Mouse (Mus musculus) liver, embryonic 13.5 days (tissue): ENCODE measurements around the gene Sirt1. TPM values are rescaled to one million over a fixed set of nuclear protein-coding genes. Genes with fewer than 3 reads are reported as not detected.
A peak's percentile ranks its signal among the peaks of the same experiment; 100 is the strongest.
"Not testable (repeated sequence)": the region's sequence is repeated elsewhere in the genome, so short reads cannot be mapped to it uniquely, and the experiment has no call there.

ENCODE experiments used
- ATAC-seq: fragments of 200-750 bp; cut with Nextera tagmentation; 2 replicates; pipeline ENCODE4 v1.8.0; 2017; ENCODE audit warnings: low read depth, mild to moderate bottlenecking, moderate number of reproducible peaks, moderate library complexity
- DNase-seq: peaks from one replicate; pipeline ENCODE4 v3.0.0; 2022
- H3K27ac ChIP-seq: fragments of 300-500 bp; sonication (generic); 2 replicates; pipeline ENCODE4 v1.5.1; 2015; ENCODE audit warnings: moderate library complexity, mild to moderate bottlenecking, inconsistent platforms
- H3K27me3 ChIP-seq: fragments of 300-500 bp; sonication (generic); 2 replicates; pipeline ENCODE4 v1.6.1; 2015; ENCODE audit warnings: mild to moderate bottlenecking, inconsistent platforms
- H3K36me3 ChIP-seq: fragments of 300-500 bp; sonication (generic); 2 replicates; pipeline ENCODE4 v1.6.1; 2015; ENCODE audit warnings: mild to moderate bottlenecking, inconsistent platforms
- H3K4me1 ChIP-seq: fragments of 300-500 bp; sonication (generic); replicated peaks from 2 replicates; pipeline ENCODE4 v1.6.1; 2015; ENCODE audit warnings: inconsistent platforms
- H3K4me2 ChIP-seq: fragments of 300-500 bp; sonication (generic); 2 replicates; pipeline ENCODE4 v1.6.1; 2015; ENCODE audit warnings: inconsistent platforms, mild to moderate bottlenecking, moderate library complexity
- H3K4me3 ChIP-seq: fragments of 300-500 bp; sonication (generic); replicated peaks from 2 replicates; pipeline ENCODE4 v1.5.1; 2015; ENCODE audit warnings: mild to moderate bottlenecking, inconsistent platforms
- H3K9ac ChIP-seq: fragments of 300-500 bp; sonication (generic); 2 replicates; pipeline ENCODE4 v1.6.1; 2015; ENCODE audit warnings: mild to moderate bottlenecking, inconsistent platforms
- H3K9me3 ChIP-seq: fragments of 300-500 bp; sonication (generic); replicated peaks from 2 replicates; pipeline ENCODE4 v1.6.1; 2016; ENCODE audit warnings: inconsistent platforms
- WGBS: fragments of 180-500 bp; shearing (Covaris S2); methylation state at CpG from one replicate; pipeline ENCODE4 v1.1.7; 2015; ENCODE audit not compliant: insufficient replicate concordance; 5-methylcytosine and 5-hydroxymethylcytosine counted together
- polyA plus RNA-seq: library from polyadenylated mRNA; unstranded; fragments of >200 nt; fragmentation: Nextera tagmentation; extraction: Ambion mirVana; gene quantifications from 2 replicates; pipeline ENCODE4 v1.2.1, GENCODE M21; 2015

Gene Sirt1
- polyA plus RNA-seq, 1 experiment from 2014 or later = 3.1 TPM

- not testable (repeated sequence) for H3K27me3 ChIP-seq, ATAC-seq, H3K36me3 ChIP-seq, H3K4me2 ChIP-seq, H3K27ac ChIP-seq, H3K9ac ChIP-seq, H3K4me3 ChIP-seq, H3K4me1 ChIP-seq, DNase-seq, H3K9me3 ChIP-seq
- WGBS = 76% methylated on average over 7 of the region's 7 CpGs
Observed at GRCm38 (mm10) chr10:63351099-63351498, 30.4 kb downstream of the Sirt1 start.

DNA sequence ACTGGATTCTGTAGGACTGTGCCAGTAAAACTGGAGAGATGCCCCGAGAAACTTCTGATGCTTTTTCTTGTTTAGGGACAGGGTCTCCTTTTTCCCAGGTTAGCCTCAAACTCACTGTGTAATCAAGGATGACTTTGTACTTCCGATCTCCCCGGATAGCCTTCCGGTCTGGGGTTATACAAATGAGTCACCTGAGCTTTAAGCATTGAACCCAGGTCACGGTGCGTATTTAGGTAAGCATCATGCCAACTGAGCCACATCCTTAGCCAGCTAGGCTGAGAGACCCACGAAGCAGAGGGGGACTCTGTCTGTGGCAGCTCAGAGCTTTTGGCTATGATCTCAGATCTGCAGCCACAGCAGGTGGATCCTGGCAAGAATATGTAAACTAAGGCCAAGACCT is 30.8 kb downstream of the Sirt1 start:
- H3K27ac ChIP-seq = no peak overlapping the region
- no peak overlapping the region for H3K4me3 ChIP-seq
- no peak overlapping the region for H3K9ac ChIP-seq
- peaks cover 5% of the 10 kb centered on the region; the same call in 1 of the 2 replicates for H3K27me3 ChIP-seq
- no peak overlapping the region for H3K4me2 ChIP-seq
- no peaks in the 10 kb centered on the region for H3K9me3 ChIP-seq
- H3K4me1 ChIP-seq = no peaks in the 10 kb centered on the region
- WGBS = 82% methylated on average over 7 of the region's 7 CpGs
- DNase-seq (no peak), ATAC-seq (no peak)
- no peaks in the 10 kb centered on the region for H3K36me3 ChIP-seq

- no peak overlapping the region for H3K4me3 ChIP-seq
- ATAC-seq (no peak), DNase-seq (no peak)
- no peaks in the 10 kb centered on the region for H3K4me1 ChIP-seq
- H3K36me3 ChIP-seq = no peaks in the 10 kb centered on the region
- H3K27ac ChIP-seq = no peak overlapping the region
- WGBS = 54% methylated on average over 3 of the region's 3 CpGs
- peaks cover 5% of the 10 kb centered on the region; the same call in 1 of the 2 replicates for H3K27me3 ChIP-seq
- no peaks in the 10 kb centered on the region for H3K9me3 ChIP-seq
- no peak overlapping the region for H3K4me2 ChIP-seq
- H3K9ac ChIP-seq = no peak overlapping the region
Observed at GRCm38 (mm10) chr10:63348291-63348690, 33.2 kb downstream of the Sirt1 start.

DNA sequence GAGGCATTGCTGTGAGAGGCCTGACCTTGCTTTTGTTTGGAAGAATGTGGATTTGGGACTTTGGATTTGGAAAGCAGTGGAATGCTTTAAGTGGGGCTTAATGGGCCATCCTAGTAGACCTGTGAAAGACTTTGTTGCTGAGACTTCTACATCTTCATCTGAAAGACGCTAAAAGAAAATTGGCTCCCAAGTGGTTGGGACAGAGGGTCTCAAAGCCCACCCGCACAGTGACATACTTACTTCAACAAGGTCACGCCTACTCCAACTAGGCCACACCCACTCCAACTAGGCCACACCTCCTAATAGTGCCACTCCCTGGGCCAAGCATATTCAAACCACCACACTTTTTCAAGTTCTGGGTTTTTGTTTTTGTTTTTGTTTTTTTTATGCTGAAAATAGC is 36.8 kb downstream of the Sirt1 start:
- H3K9ac ChIP-seq = no peak overlapping the region
- H3K27ac ChIP-seq = no peak overlapping the region
- WGBS = 83% methylated on average over 3 of the region's 3 CpGs
- no peaks in the 10 kb centered on the region for H3K36me3 ChIP-seq
- DNase-seq = no peak
- peaks cover 8% of the 10 kb centered on the region for H3K4me1 ChIP-seq
- H3K4me3 ChIP-seq = no peak overlapping the region
- no peaks in the 10 kb centered on the region for H3K27me3 ChIP-seq
- H3K9me3 ChIP-seq = no peaks in the 10 kb centered on the region
- no peak for ATAC-seq
- no peak overlapping the region for H3K4me2 ChIP-seq

GRCm38 (mm10) chr10:63341351-63341750 is 40.2 kb downstream of the Sirt1 start:
- Histone ChIP-seq H3K9me3 (no peaks in the 10 kb centered on the region), H3K27ac (no peak overlapping the region), H3K4me2 (no peak overlapping the region), H3K9ac (no peak overlapping the region), H3K4me1 (peaks cover 27% of the 10 kb centered on the region), H3K4me3 (no peak overlapping the region), H3K27me3 (no peaks in the 10 kb centered on the region), H3K36me3 (peaks cover 2% of the 10 kb centered on the region; the same call in 1 of the 2 replicates)
- 38% methylated on average over 2 of the region's 2 CpGs for WGBS
- no peak for DNase-seq
- ATAC-seq = no peak

DNA sequence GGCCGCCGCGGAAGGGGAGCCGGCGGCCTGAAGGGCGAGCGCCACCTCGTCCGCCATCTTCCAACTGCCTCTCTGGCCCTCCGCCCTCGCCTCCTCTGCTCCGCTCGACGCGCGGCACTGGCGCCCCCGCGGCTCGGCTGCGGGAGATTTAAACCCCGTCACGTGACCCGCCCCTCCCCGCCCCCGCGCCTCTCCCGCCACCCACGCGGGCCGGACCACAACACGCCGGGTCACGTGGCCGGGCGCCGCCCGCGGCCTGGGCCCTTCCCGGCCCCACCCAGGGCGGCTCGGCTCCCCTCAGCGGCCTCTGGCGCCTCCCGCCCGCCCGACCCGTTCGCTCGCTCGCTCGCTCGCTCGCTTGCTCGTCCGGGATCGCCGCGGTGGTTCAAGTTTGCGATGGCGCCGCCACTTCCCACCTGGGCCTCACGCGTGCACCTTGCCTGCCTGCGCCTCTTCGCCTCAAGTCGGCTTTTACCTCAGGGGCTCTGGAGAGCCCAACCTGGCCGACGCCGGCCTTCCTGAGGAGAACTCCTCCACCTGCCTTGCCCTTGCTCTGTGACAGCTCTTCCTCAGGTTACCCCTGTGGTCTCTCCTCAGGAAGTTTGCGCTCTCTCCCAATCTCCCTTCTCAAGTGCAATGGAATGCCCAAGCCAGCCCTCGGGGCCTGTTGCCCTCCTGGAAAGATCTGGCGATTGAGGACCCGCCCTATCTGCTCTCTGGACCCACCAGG is 42.4 kb downstream of the Sirt1 start:
- H3K9ac ChIP-seq = peak overlapping the region; percentile 98
- DNase-seq (peak; percentile 87), ATAC-seq (peak; percentile 97)
- H3K4me2 ChIP-seq = peak overlapping the region; percentile 97
- peak overlapping the region; percentile 90 for H3K27ac ChIP-seq
- WGBS = under 1% methylated on average over 59 of the region's 74 CpGs
- peaks cover 32% of the 10 kb centered on the region for H3K4me1 ChIP-seq
- H3K4me3 ChIP-seq = peak overlapping the region; percentile 89
- H3K36me3 ChIP-seq = peaks cover 22% of the 10 kb centered on the region
- H3K9me3 ChIP-seq = no peaks in the 10 kb centered on the region
- H3K27me3 ChIP-seq = no peaks in the 10 kb centered on the region

GRCm38 (mm10) chr10:63337951-63338836 is 43.3 kb downstream of the Sirt1 start:
- peak overlapping the region; percentile 98 for H3K9ac ChIP-seq
- DNase-seq = peak; percentile 47
- peak overlapping the region; percentile 90 for H3K27ac ChIP-seq
- H3K4me3 ChIP-seq = peak overlapping the region; percentile 89
- H3K36me3 ChIP-seq = peaks cover 31% of the 10 kb centered on the region
- no peaks in the 10 kb centered on the region for H3K27me3 ChIP-seq
- WGBS = under 1% methylated on average over 93 of the region's 113 CpGs
- ATAC-seq = peak; percentile 73
- no peaks in the 10 kb centered on the region for H3K9me3 ChIP-seq
- peak overlapping the region; percentile 97 for H3K4me2 ChIP-seq
- peaks cover 32% of the 10 kb centered on the region for H3K4me1 ChIP-seq

DNA sequence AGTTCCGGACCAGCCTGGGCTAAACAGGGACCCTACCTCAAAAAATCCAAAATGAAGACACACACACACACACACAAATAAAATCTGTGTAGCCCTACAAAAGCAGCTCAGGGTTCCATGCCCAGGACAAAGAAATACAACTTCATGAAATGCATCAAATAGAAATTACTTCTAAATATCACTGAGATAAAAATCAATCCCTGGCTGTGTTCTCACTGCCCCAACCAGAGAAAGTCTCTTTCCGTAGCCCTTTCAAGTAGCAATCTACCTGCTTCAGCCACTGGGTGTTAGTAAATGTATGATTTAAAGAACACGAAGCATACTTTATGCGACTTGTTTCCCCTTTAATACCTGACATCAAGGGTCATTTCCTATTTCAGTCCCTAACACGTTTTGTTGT is 44.2 kb downstream of the Sirt1 start:
- no peaks in the 10 kb centered on the region for H3K9me3 ChIP-seq
- H3K4me2 ChIP-seq = peak overlapping the region; percentile 97
- peak overlapping the region; percentile 89 for H3K4me3 ChIP-seq
- no peaks in the 10 kb centered on the region for H3K27me3 ChIP-seq
- H3K36me3 ChIP-seq = peaks cover 39% of the 10 kb centered on the region
- H3K27ac ChIP-seq = no peak overlapping the region
- DNase-seq (no peak), ATAC-seq (no peak)
- H3K4me1 ChIP-seq = peaks cover 32% of the 10 kb centered on the region
- WGBS = 22% methylated on average over 5 of the region's 5 CpGs
- peak overlapping the region; percentile 98 for H3K9ac ChIP-seq

DNA sequence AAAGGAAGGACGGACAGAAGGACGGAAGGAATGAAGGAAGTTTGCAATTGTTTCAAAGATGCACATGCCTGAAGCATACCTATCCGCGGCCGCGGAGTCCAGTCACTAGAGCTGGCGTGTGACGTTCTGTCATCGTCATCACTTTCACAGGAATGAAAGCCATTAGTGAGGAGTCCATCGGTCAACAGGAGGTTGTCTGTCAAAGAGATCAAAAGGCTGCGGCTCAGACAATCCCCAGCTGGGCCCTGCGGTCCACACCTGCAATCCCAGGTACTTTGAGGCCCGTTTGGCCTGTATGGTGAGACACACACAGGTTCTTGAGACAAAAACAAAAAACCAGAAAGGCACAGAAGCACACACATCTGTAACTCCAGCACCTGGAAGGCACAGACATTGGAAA is 44.6 kb downstream of the Sirt1 start:
- DNase-seq (no peak), ATAC-seq (no peak)
- Histone ChIP-seq H3K36me3 (peaks cover 42% of the 10 kb centered on the region), H3K9me3 (no peaks in the 10 kb centered on the region), H3K4me2 (peak overlapping the region; percentile 97), H3K27me3 (no peaks in the 10 kb centered on the region), H3K27ac (no peak overlapping the region), H3K4me3 (peak overlapping the region; percentile 89), H3K9ac (peak overlapping the region; percentile 98), H3K4me1 (peaks cover 32% of the 10 kb centered on the region)
- 72% methylated on average over 13 of the region's 13 CpGs for WGBS

DNA sequence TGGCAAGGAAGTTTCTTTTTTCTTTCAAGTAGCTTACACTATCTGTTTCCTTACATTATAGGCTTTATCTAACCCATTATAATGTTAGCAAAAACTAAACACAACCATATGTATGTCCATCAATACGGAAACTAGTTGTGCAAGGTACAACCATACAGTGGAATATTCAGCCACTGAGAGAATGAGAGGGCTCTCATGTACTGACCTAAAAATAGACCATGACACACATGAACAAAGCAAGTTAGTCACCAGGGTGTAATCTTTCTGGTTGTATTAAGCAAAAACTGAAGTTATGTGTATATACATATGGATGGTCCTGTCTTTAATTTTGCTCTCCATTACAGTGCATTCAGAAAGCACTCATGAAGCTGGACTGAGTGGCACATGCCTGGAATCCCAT is 54.4 kb downstream of the Sirt1 start:
- H3K36me3 ChIP-seq = peaks cover 79% of the 10 kb centered on the region
- ATAC-seq = no peak
- no peaks in the 10 kb centered on the region for H3K4me1 ChIP-seq
- H3K27me3 ChIP-seq = no peaks in the 10 kb centered on the region
- H3K27ac ChIP-seq = no peak overlapping the region
- 93% methylated on average over 1 of the region's 1 CpGs for WGBS
- DNase-seq = no peak
- no peaks in the 10 kb centered on the region for H3K9me3 ChIP-seq
- no peak overlapping the region for H3K4me3 ChIP-seq
- H3K4me2 ChIP-seq = no peak overlapping the region
- H3K9ac ChIP-seq = no peak overlapping the region

- H3K4me2 ChIP-seq = no peak overlapping the region
- H3K27me3 ChIP-seq = no peaks in the 10 kb centered on the region
- no peaks in the 10 kb centered on the region for H3K4me1 ChIP-seq
- WGBS = 79% methylated on average over 1 of the region's 1 CpGs
- H3K9me3 ChIP-seq = no peaks in the 10 kb centered on the region
- H3K36me3 ChIP-seq = peaks cover 80% of the 10 kb centered on the region
- no peak overlapping the region for H3K9ac ChIP-seq
- no peak overlapping the region for H3K27ac ChIP-seq
- DNase-seq (no peak), ATAC-seq (no peak)
- H3K4me3 ChIP-seq = no peak overlapping the region
Observed at GRCm38 (mm10) chr10:63313726-63314125, 67.8 kb downstream of the Sirt1 start.
